Mouse (Mus musculus) liver, postnatal 0 days (tissue): ENCODE measurements at regions not wholly inside any gene's neighbourhood (a gene's known extent, or its start where the extent isn't known, plus 50 kb on each side); places are given as distances from the start of the nearest gene placed in this dataset.

Experiments used
- ATAC-seq: fragments of 200-750 bp; cut with Nextera tagmentation; 2 replicates; pipeline ENCODE4 v1.8.0; 2017; ENCODE audit warnings: mild to moderate bottlenecking, moderate library complexity
- DNase-seq: peaks from one replicate; pipeline ENCODE4 v3.0.0-alpha.2; 2016
- H3K27ac ChIP-seq: fragments of 300-500 bp; sonication (generic); 2 replicates; pipeline ENCODE4 v1.5.1; 2014; ENCODE audit warnings: antibody characterized with exemption, moderate library complexity, mild to moderate bottlenecking, low read depth
- H3K27me3 ChIP-seq: fragments of 300-500 bp; sonication (generic); 2 replicates; pipeline ENCODE4 v1.6.1; 2014; ENCODE audit warnings: low read length, control low read depth, mixed read lengths; ENCODE audit not compliant: insufficient read depth
- H3K36me3 ChIP-seq: fragments of 300-500 bp; sonication (generic); replicated peaks from 2 replicates; pipeline ENCODE4 v1.6.1; 2014; ENCODE audit warnings: mild to moderate bottlenecking, control low read depth, low read length, moderate library complexity, mixed read lengths; ENCODE audit not compliant: insufficient read depth
- H3K4me1 ChIP-seq: fragments of 300-500 bp; sonication (generic); 2 replicates; pipeline ENCODE4 v1.6.1; 2014; ENCODE audit warnings: antibody characterized with exemption, mild to moderate bottlenecking, control low read depth; ENCODE audit not compliant: insufficient read depth
- H3K4me2 ChIP-seq: fragments of 300-500 bp; sonication (generic); 2 replicates; pipeline ENCODE4 v1.6.1; 2014; ENCODE audit warnings: low read depth, mild to moderate bottlenecking, low read length, moderate library complexity, mixed read lengths
- H3K4me3 ChIP-seq: fragments of 300-500 bp; sonication (generic); 2 replicates; pipeline ENCODE4 v1.5.1; 2014; ENCODE audit warnings: low read depth, low read length
- H3K9ac ChIP-seq: fragments of 300-500 bp; sonication (generic); replicated peaks from 2 replicates; pipeline ENCODE4 v1.6.1; 2014; ENCODE audit warnings: mild to moderate bottlenecking, moderate library complexity
- H3K9me3 ChIP-seq: fragments of 300-500 bp; sonication (generic); 2 replicates; pipeline ENCODE4 v1.6.1; 2016; ENCODE audit warnings: mild to moderate bottlenecking, control low read depth, low read length, mixed read lengths
- CTCF ChIP-seq: sonication (generic); IDR thresholded peaks from 2 replicates; pipeline ENCODE4 v1.5.1; 2016; ENCODE audit warnings: antibody characterized with exemption, low read depth
- EP300 ChIP-seq: IDR thresholded peaks from 2 replicates; pipeline ENCODE4 v1.6.1; 2016; ENCODE audit warnings: antibody characterized with exemption, low read depth, mild to moderate bottlenecking
- WGBS: fragments of 180-500 bp; shearing (Covaris S2); extraction: QIAGEN DNeasy Blood & Tissue Kit; methylation state at CpG from one replicate; pipeline ENCODE4 v1.1.7; 2014; ENCODE audit not compliant: insufficient replicate concordance; 5-methylcytosine and 5-hydroxymethylcytosine counted together

- DNase-seq (no peak), ATAC-seq (no peak)
- Histone ChIP-seq H3K4me2 (no peak overlapping the region), H3K4me3 (no peak overlapping the region), H3K4me1 (no peaks in the 10 kb centered on the region), H3K36me3 (no peaks in the 10 kb centered on the region), H3K9ac (no peak overlapping the region), H3K27ac (no peak overlapping the region), H3K27me3 (no peaks in the 10 kb centered on the region), H3K9me3 (no peaks in the 10 kb centered on the region)
- no peak for TF ChIP-seq CTCF
- no peak for TF ChIP-seq EP300
- WGBS, result 75% methylated on average over 5 of the region's 5 CpGs
Observed at GRCm38 (mm10) chr16:44621573-44621972, 62.9 kb upstream of the Boc start.

GRCm38 (mm10) chr16:44620536-44620935 lies 61.8 kb upstream of the Boc start:
- DNase-seq (no peak), ATAC-seq (no peak)
- no peaks in the 10 kb centered on the region for H3K27me3 ChIP-seq
- H3K4me3 ChIP-seq, result no peak overlapping the region
- TF ChIP-seq EP300 (no peak), CTCF (no peak)
- H3K36me3 ChIP-seq, result no peaks in the 10 kb centered on the region
- H3K4me2 ChIP-seq, result no peak overlapping the region
- no peaks in the 10 kb centered on the region for H3K4me1 ChIP-seq
- H3K27ac ChIP-seq, result no peak overlapping the region
- 77% methylated on average over 2 of the region's 2 CpGs for WGBS
- no peaks in the 10 kb centered on the region for H3K9me3 ChIP-seq
- H3K9ac ChIP-seq, result no peak overlapping the region

GRCm38 (mm10) chr16:44619476-44620103 lies 60.9 kb upstream of the Boc start:
- H3K27me3 ChIP-seq, result no peaks in the 10 kb centered on the region
- H3K4me1 ChIP-seq, result no peaks in the 10 kb centered on the region
- WGBS, result 80% methylated on average over 4 of the region's 4 CpGs
- no peak overlapping the region for H3K4me2 ChIP-seq
- no peak overlapping the region for H3K4me3 ChIP-seq
- no peak for DNase-seq
- TF ChIP-seq CTCF (no peak), EP300 (no peak)
- no peak overlapping the region for H3K27ac ChIP-seq
- ATAC-seq, result no peak
- H3K36me3 ChIP-seq, result no peaks in the 10 kb centered on the region
- no peak overlapping the region for H3K9ac ChIP-seq
- H3K9me3 ChIP-seq, result no peaks in the 10 kb centered on the region

- H3K9me3 ChIP-seq, result no peaks in the 10 kb centered on the region
- no peaks in the 10 kb centered on the region for H3K4me1 ChIP-seq
- no peak overlapping the region for H3K27ac ChIP-seq
- WGBS, result 72% methylated on average over 6 of the region's 6 CpGs
- H3K27me3 ChIP-seq, result no peaks in the 10 kb centered on the region
- H3K9ac ChIP-seq, result no peak overlapping the region
- no peak overlapping the region for H3K4me3 ChIP-seq
- H3K36me3 ChIP-seq, result no peaks in the 10 kb centered on the region
- no peak overlapping the region for H3K4me2 ChIP-seq
- no peak for DNase-seq
- no peak for ATAC-seq
- no peak for TF ChIP-seq EP300
Observed at GRCm38 (mm10) chr16:44617041-44617440, 58.3 kb upstream of the Boc start.

GRCm38 (mm10) chr16:44616376-44616775 lies 57.7 kb upstream of the Boc start:
- no peak overlapping the region for H3K27ac ChIP-seq

GRCm38 (mm10) chr16:44615878-44616206 lies 57.1 kb upstream of the Boc start:
- no peaks in the 10 kb centered on the region for H3K9me3 ChIP-seq
- no peak for ATAC-seq
- H3K4me3 ChIP-seq, result no peak overlapping the region
- H3K36me3 ChIP-seq, result no peaks in the 10 kb centered on the region
- H3K4me2 ChIP-seq, result no peak overlapping the region
- no peak overlapping the region for H3K9ac ChIP-seq
- WGBS, result 51% methylated on average over 3 of the region's 3 CpGs
- no peaks in the 10 kb centered on the region for H3K27me3 ChIP-seq
- TF ChIP-seq EP300 (no peak), CTCF (no peak)
- H3K4me1 ChIP-seq, result no peaks in the 10 kb centered on the region
- no peak overlapping the region for H3K27ac ChIP-seq
- DNase-seq, result no peak

More at GRCm38 (mm10) chr16:44616376-44616775, 57.7 kb upstream of the Boc start:
- Histone ChIP-seq H3K9ac (no peak overlapping the region), H3K36me3 (no peaks in the 10 kb centered on the region), H3K4me2 (no peak overlapping the region), H3K4me3 (no peak overlapping the region), H3K4me1 (no peaks in the 10 kb centered on the region), H3K9me3 (no peaks in the 10 kb centered on the region), H3K27me3 (no peaks in the 10 kb centered on the region)
- no peak for TF ChIP-seq EP300
- TF ChIP-seq CTCF, result no peak
- ATAC-seq (no peak), DNase-seq (no peak)
- 56% methylated on average over 5 of the region's 5 CpGs for WGBS
